Mouse (Mus musculus) megakaryocyte, embryonic 14.5 days (primary cell): ENCODE results near the gene Aifm2.

ENCODE experiments used
- FLI1 ChIP-seq: IDR thresholded peaks from 2 replicates; pipeline ENCODE4 v1.6.1; 2012; ENCODE audit warnings: low read length, inconsistent platforms, mixed read lengths
- GATA1 ChIP-seq: IDR thresholded peaks from 3 replicates; pipeline ENCODE4 v1.6.1; 2012; ENCODE audit warnings: mixed read lengths, low read length, inconsistent platforms, borderline replicate concordance

- TF ChIP-seq GATA1 (no peak), FLI1 (no peak)
These were observed 73.4 kb downstream of the Aifm2 start for GRCm38 (mm10) chr10:61788499-61788898.
